Mouse (Mus musculus): ENCODE data around the gene Mrln. TPM values are rescaled to one million over a fixed set of nuclear protein-coding genes. Genes with fewer than 3 reads are reported as not detected.
A peak's percentile ranks its signal among the peaks of the same experiment; 100 is the strongest.
"Not testable (repeated sequence)": the region's sequence is repeated elsewhere in the genome, so short reads cannot be mapped to it uniquely, and the experiment has no call there.

Gene Mrln
- polyA plus RNA-seq, 1 experiment from 2014 or later: 0.38 TPM

DNA sequence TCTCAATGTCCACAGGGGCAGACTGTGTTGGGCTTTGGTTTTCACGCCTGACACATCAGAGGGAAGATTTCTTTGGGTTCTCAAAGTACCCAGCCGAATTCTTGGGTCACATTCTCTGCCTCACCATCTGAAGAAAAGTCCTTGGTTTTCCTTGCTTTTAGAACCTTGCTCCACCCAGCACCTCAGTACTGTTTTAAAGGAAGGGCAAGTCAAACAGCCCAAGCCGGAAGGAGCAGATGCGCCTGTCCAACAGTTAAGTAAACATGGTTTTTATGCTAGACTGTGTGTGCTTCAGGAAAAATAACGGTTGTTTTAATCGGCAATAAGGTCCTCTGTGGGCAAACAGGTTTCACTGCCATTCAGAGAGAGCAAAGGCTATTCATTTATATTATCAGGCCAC lies 6.5 kb upstream of the Mrln start:
- no peak overlapping the region; the same call in 1 of the 2 replicates for H3K27ac ChIP-seq (ENCODE audit: low read depth)
- ATAC-seq: no peak
- DNase-seq: no peak
- no peak for TF ChIP-seq CTCF (IDR thresholded peaks at IDR 0.05; ENCODE audit: low read depth)
- TF ChIP-seq EP300 (IDR thresholded peaks at IDR 0.05; ENCODE audit: low read depth): no peak
- H3K9me3 ChIP-seq (ENCODE audit: low read length): no peaks in the 10 kb centered on the region
- 49% methylated on average over 6 of the region's 6 CpGs for WGBS (ENCODE audit: insufficient replicate concordance)
- no peaks in the 10 kb centered on the region for H3K36me3 ChIP-seq (replicated peaks; ENCODE audit: insufficient read depth, low read length)
- no peak overlapping the region for H3K4me2 ChIP-seq (ENCODE audit: low read depth, low read length)
- no peaks in the 10 kb centered on the region for H3K27me3 ChIP-seq (ENCODE audit: insufficient read depth, low read length)
- H3K4me3 ChIP-seq (ENCODE audit: low read depth, low read length): no peak overlapping the region
- H3K9ac ChIP-seq (replicated peaks): no peak overlapping the region
- peaks cover 17% of the 10 kb centered on the region for H3K4me1 ChIP-seq (ENCODE audit: insufficient read depth)

DNA sequence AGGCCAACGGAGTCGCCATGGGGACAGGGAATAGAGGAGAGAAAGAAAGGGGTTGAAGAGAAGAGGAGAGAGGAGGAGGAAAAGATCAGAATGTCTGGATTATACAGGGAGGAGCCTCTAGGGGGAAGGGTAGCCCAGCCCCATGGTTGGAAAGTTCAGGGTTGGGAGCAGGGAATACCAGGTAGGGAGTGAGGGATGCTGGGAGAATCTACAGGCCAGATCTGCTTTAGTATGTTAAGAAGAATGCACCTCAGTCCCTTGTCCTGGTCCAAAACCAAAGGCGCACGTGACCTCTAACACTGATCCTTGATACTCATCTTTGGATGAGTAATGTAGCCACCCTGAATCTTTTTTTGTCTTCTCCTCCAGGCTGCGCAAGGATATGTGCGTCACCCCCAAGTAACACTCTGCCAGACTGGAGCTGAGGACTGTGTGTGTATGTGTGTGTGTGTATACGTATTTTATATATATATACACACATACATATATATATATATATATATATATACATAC lies 5.5 kb upstream of the Mrln start:
- TF ChIP-seq EP300 (IDR thresholded peaks at IDR 0.05; ENCODE audit: low read depth): no peak
- no peak for TF ChIP-seq CTCF (IDR thresholded peaks at IDR 0.05; ENCODE audit: low read depth)
- WGBS (ENCODE audit: insufficient replicate concordance): 84% methylated on average over 7 of the region's 7 CpGs
- no peak overlapping the region for H3K9ac ChIP-seq (replicated peaks)
- H3K9me3 ChIP-seq (ENCODE audit: low read length): no peaks in the 10 kb centered on the region
- H3K4me1 ChIP-seq (ENCODE audit: insufficient read depth): peaks cover 17% of the 10 kb centered on the region
- H3K4me3 ChIP-seq (ENCODE audit: low read depth, low read length): no peak overlapping the region
- no peak overlapping the region for H3K27ac ChIP-seq (ENCODE audit: low read depth)
- H3K27me3 ChIP-seq (ENCODE audit: insufficient read depth, low read length): no peaks in the 10 kb centered on the region
- ATAC-seq (no peak), DNase-seq (no peak)
- H3K36me3 ChIP-seq (replicated peaks; ENCODE audit: insufficient read depth, low read length): no peaks in the 10 kb centered on the region
- H3K4me2 ChIP-seq (ENCODE audit: low read depth, low read length): no peak overlapping the region

DNA sequence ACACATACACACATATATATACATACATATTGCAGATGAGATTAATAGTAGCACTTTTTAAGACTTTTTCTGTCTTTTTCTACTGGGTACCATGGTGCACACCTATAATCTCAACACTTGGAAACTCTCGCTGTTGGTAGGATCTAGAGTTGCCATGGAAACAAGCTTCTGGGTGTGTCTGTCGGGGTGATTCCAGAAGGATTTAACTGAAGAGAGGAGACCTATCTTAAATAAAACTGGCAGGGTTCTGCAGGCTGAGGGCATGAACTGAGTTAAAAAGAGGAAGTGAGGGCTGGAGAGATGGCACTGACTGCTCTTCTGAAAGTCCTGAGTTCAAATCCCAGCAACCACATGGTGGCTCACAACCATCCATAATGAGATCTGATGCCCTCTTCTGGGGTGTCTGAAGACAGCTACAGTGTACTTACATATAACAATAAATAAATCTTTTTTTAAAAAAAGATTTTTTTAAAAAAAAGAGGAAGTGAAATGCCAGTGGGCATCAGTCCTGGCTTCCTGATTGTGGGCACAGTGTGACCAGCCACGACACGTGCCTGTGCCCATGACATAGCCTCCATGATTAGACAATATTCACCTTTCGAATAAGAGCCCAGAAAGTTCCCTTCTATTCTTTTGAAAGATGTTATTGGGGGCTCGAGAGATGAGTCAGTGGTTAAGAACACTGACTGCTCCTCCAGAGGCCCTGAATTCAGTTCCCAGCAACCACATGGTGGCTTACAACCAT lies 4.8 kb upstream of the Mrln start:
- Histone ChIP-seq H3K27me3 (ENCODE audit: insufficient read depth, low read length) (no peaks in the 10 kb centered on the region), H3K4me1 (ENCODE audit: insufficient read depth) (peaks cover 14% of the 10 kb centered on the region), H3K4me2 (ENCODE audit: low read depth, low read length) (no peak overlapping the region), H3K9me3 (ENCODE audit: low read length) (no peaks in the 10 kb centered on the region), H3K4me3 (ENCODE audit: low read depth, low read length) (no peak overlapping the region), H3K36me3 (replicated peaks; ENCODE audit: insufficient read depth, low read length) (no peaks in the 10 kb centered on the region), H3K27ac (ENCODE audit: low read depth) (no peak overlapping the region), H3K9ac (replicated peaks) (no peak overlapping the region)
- ATAC-seq (no peak), DNase-seq (no peak)
- WGBS (ENCODE audit: insufficient replicate concordance): 61% methylated on average over 6 of the region's 6 CpGs
- TF ChIP-seq CTCF (IDR thresholded peaks at IDR 0.05; ENCODE audit: low read depth): no peak
- TF ChIP-seq EP300 (IDR thresholded peaks at IDR 0.05; ENCODE audit: low read depth): no peak

DNA sequence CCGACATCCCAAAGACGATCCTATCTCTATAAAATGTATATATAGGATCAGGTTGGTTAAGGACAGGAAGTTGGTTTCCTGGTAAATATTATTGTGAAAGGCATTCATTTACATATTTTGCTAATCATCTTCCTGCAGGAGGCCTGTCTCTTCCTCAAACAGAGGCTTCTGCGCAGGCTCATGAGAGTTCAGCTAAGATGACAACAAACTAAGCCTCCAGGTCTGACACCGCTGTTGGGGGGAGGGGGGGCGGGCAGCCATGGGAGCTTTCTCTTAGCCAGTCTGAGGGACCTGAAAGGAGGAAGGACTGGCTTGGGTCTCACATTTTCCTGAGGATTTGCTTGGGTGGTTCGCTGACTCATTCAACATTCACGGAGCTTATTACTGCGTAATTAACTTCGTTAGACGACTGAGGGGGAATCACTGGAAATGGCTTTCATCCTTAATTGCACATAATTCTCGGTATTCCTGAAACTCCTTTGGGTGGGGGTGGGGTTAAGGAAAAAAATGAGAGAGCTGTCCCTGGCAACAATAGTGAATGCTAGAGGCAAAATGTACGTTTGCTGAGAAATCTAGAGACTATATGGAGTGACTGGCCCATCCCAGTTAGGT lies 3.5 kb upstream of the Mrln start:
- H3K36me3 ChIP-seq (replicated peaks; ENCODE audit: insufficient read depth, low read length): no peaks in the 10 kb centered on the region
- H3K9ac ChIP-seq (replicated peaks): no peak overlapping the region
- no peak overlapping the region; the same call in 1 of the 2 replicates for H3K4me2 ChIP-seq (ENCODE audit: low read depth, low read length)
- H3K27me3 ChIP-seq (ENCODE audit: insufficient read depth, low read length): no peaks in the 10 kb centered on the region
- H3K9me3 ChIP-seq (ENCODE audit: low read length): no peaks in the 10 kb centered on the region
- WGBS (ENCODE audit: insufficient replicate concordance): 39% methylated on average over 12 of the region's 12 CpGs
- ATAC-seq (peak; percentile 50), DNase-seq (no peak)
- H3K4me3 ChIP-seq (ENCODE audit: low read depth, low read length): no peak overlapping the region
- H3K4me1 ChIP-seq (ENCODE audit: insufficient read depth): peaks cover 4% of the 10 kb centered on the region; the same call in 1 of the 2 replicates
- TF ChIP-seq EP300 (IDR thresholded peaks at IDR 0.05; ENCODE audit: low read depth) (no peak), CTCF (IDR thresholded peaks at IDR 0.05; ENCODE audit: low read depth) (no peak)
- H3K27ac ChIP-seq (ENCODE audit: low read depth): no peak overlapping the region

DNA sequence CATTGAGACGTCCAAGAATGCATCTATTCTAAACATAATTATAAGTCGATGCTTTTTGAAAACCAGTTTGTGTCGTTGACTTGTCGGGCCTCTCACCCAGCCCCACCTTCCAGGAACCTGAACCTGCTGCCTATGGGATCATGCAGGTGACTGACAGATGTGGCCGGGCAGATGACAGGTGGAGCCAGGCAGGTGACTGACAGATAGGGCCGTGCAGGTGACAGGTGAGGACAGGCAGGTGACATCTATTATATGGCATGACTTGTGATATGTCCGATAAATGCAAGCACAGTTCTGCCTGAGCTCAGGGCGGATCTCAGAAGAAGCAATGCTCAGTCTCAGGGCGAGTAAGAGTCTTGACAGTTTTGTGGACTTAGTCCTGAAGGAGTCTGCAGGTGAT lies 6.8 kb downstream of the Mrln start:
- TF ChIP-seq CTCF (IDR thresholded peaks at IDR 0.05; ENCODE audit: low read depth) (no peak), EP300 (IDR thresholded peaks at IDR 0.05; ENCODE audit: low read depth) (no peak)
- no peak overlapping the region for H3K4me2 ChIP-seq (ENCODE audit: low read depth, low read length)
- H3K27ac ChIP-seq (ENCODE audit: low read depth): no peak overlapping the region
- no peaks in the 10 kb centered on the region for H3K4me1 ChIP-seq (ENCODE audit: insufficient read depth)
- 78% methylated on average over 9 of the region's 9 CpGs for WGBS (ENCODE audit: insufficient replicate concordance)
- no peaks in the 10 kb centered on the region for H3K27me3 ChIP-seq (ENCODE audit: insufficient read depth, low read length)
- H3K9me3 ChIP-seq (ENCODE audit: low read length): no peaks in the 10 kb centered on the region
- H3K9ac ChIP-seq (replicated peaks): no peak overlapping the region
- H3K36me3 ChIP-seq (replicated peaks; ENCODE audit: insufficient read depth, low read length): no peaks in the 10 kb centered on the region
- ATAC-seq (no peak), DNase-seq (no peak)
- H3K4me3 ChIP-seq (ENCODE audit: low read depth, low read length): no peak overlapping the region

DNA sequence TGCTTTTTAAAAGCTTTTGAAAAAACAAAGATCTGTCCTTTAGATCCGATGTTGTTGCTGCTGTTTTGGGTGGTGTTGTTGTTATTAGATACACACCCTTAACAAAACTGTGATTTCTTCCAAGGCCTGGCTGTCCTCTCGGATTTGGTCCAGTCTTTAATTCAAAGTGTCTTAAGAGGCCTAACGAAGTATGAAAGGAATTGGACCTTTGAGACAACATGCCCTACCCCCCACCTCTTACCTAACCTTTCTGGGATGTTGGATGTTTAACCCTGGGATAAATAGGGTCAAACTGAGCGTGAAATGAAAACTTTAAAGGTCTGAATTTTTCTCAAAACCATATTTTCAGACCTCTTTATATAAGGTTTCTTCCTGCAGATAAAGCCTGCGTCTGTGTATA lies 16.5 kb downstream of the Mrln start:
- no peak overlapping the region for H3K4me3 ChIP-seq (ENCODE audit: low read depth, low read length)
- TF ChIP-seq EP300 (IDR thresholded peaks at IDR 0.05; ENCODE audit: low read depth) (no peak), CTCF (IDR thresholded peaks at IDR 0.05; ENCODE audit: low read depth) (no peak)
- DNase-seq (no peak), ATAC-seq (no peak)
- H3K27me3 ChIP-seq (ENCODE audit: insufficient read depth, low read length): no peaks in the 10 kb centered on the region
- no peak overlapping the region for H3K4me2 ChIP-seq (ENCODE audit: low read depth, low read length)
- no peaks in the 10 kb centered on the region for H3K4me1 ChIP-seq (ENCODE audit: insufficient read depth)
- H3K9me3 ChIP-seq (ENCODE audit: low read length): no peaks in the 10 kb centered on the region
- 69% methylated on average over 5 of the region's 5 CpGs for WGBS (ENCODE audit: insufficient replicate concordance)
- no peak overlapping the region for H3K9ac ChIP-seq (replicated peaks)
- H3K27ac ChIP-seq (ENCODE audit: low read depth): no peak overlapping the region
- no peaks in the 10 kb centered on the region for H3K36me3 ChIP-seq (replicated peaks; ENCODE audit: insufficient read depth, low read length)

DNA sequence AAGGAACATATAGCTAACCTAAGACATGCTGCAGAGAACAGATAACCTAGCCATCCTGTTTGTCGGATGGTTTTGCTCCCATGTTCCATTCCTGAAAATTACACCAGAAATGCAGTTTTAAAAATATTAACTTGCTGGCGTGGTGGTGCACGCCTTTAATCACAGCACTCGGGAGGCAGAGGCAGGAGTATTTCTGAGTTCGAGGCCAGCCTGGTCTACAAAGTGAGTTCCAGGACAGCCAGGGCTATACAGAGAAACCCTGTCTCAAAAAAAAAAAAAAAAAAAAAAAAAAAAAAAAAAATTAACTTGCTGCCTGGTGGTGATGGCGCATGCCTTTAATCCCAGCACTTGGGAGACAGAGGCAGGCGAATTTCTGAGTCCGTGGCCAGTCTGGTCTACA lies 17.8 kb downstream of the Mrln start:
- not testable (repeated sequence) for H3K4me1 ChIP-seq (ENCODE audit: insufficient read depth); ATAC-seq; H3K36me3 ChIP-seq (replicated peaks; ENCODE audit: insufficient read depth, low read length); H3K9ac ChIP-seq (replicated peaks); DNase-seq; H3K9me3 ChIP-seq (ENCODE audit: low read length); H3K4me3 ChIP-seq (ENCODE audit: low read depth, low read length); H3K27me3 ChIP-seq (ENCODE audit: insufficient read depth, low read length); H3K4me2 ChIP-seq (ENCODE audit: low read depth, low read length); H3K27ac ChIP-seq (ENCODE audit: low read depth)
- 84% methylated on average over 8 of the region's 8 CpGs for WGBS (ENCODE audit: insufficient replicate concordance)

All from liver, postnatal 0 days (tissue).